Mouse (Mus musculus) neural tube, embryonic 14.5 days (tissue): Measurements from ENCODE around the gene Mrc2. TPM values are rescaled to one million over a fixed set of nuclear protein-coding genes. Genes with fewer than 3 reads are reported as not detected.
A peak's percentile ranks its signal among the peaks of the same experiment; 100 is the strongest.

ENCODE experiments used
- ATAC-seq: fragments of 200-750 bp; cut with Nextera tagmentation; 2 replicates; pipeline ENCODE4 v1.8.0; 2017; ENCODE audit warnings: low read depth, mild to moderate bottlenecking, moderate TSS enrichment, moderate library complexity
- H3K27ac ChIP-seq: fragments of 300-500 bp; sonication (generic); 2 replicates; pipeline ENCODE4 v1.5.1; 2014; ENCODE audit warnings: low read depth, mild to moderate bottlenecking, control low read depth, low read length, moderate library complexity, mixed read lengths
- H3K27me3 ChIP-seq: fragments of 300-500 bp; sonication (generic); 2 replicates; pipeline ENCODE4 v1.6.1; 2014; ENCODE audit warnings: low read length; ENCODE audit not compliant: control insufficient read depth, insufficient read depth
- H3K36me3 ChIP-seq: fragments of 300-500 bp; sonication (generic); 2 replicates; pipeline ENCODE4 v1.6.1; 2014; ENCODE audit warnings: low read length, mixed read lengths; ENCODE audit not compliant: control insufficient read depth, insufficient read depth
- H3K4me1 ChIP-seq: fragments of 300-500 bp; sonication (generic); 2 replicates; pipeline ENCODE4 v1.6.1; 2014; ENCODE audit warnings: low read length; ENCODE audit not compliant: control insufficient read depth, insufficient read depth
- H3K4me2 ChIP-seq: fragments of 300-500 bp; sonication (generic); 2 replicates; pipeline ENCODE4 v1.6.1; 2014; ENCODE audit warnings: mild to moderate bottlenecking, low read depth, low read length, control low read depth
- H3K4me3 ChIP-seq: fragments of 300-500 bp; sonication (generic); 2 replicates; pipeline ENCODE4 v1.5.1; 2014; ENCODE audit warnings: low read depth, low read length, control low read depth, mixed read lengths
- H3K9ac ChIP-seq: fragments of 300-500 bp; sonication (generic); replicated peaks from 2 replicates; pipeline ENCODE4 v1.6.1; 2014; ENCODE audit warnings: low read depth, mild to moderate bottlenecking, control low read depth, low read length, mixed read lengths
- H3K9me3 ChIP-seq: fragments of 300-500 bp; sonication (generic); 2 replicates; pipeline ENCODE4 v1.6.1; 2016; ENCODE audit warnings: low read length; ENCODE audit not compliant: control insufficient read depth
- WGBS: fragments of 180-500 bp; shearing (Covaris S2); extraction: QIAGEN DNeasy Blood & Tissue Kit; methylation state at CpG from one replicate; pipeline ENCODE4 v1.1.7; 2014; 5-methylcytosine and 5-hydroxymethylcytosine counted together
- polyA plus RNA-seq: library from polyadenylated mRNA; unstranded; fragments of >200 nt; fragmentation: Nextera tagmentation; extraction: Ambion mirVana; gene quantifications from 2 replicates; pipeline ENCODE4 v1.2.1, GENCODE M21; 2014

Mrc2 gene
- polyA plus RNA-seq, 1 experiment from 2014 or later = 1.8 TPM

GRCm38 (mm10) chr11:105365611-105366010 lies 73.2 kb downstream of the Mrc2 start:
- H3K36me3 ChIP-seq = no peaks in the 10 kb centered on the region
- ATAC-seq = no peak
- no peaks in the 10 kb centered on the region for H3K27me3 ChIP-seq
- H3K4me2 ChIP-seq = no peak overlapping the region
- WGBS = 78% methylated on average over 3 of the region's 3 CpGs
- H3K27ac ChIP-seq = peak overlapping the region; percentile 83; the same call in 1 of the 2 replicates
- no peak overlapping the region for H3K4me3 ChIP-seq
- no peak overlapping the region; the same call in 1 of the 2 replicates for H3K9ac ChIP-seq
- H3K4me1 ChIP-seq = peaks cover 21% of the 10 kb centered on the region
- no peaks in the 10 kb centered on the region for H3K9me3 ChIP-seq

GRCm38 (mm10) chr11:105366051-105366450 lies 73.6 kb downstream of the Mrc2 start:
- H3K27me3 ChIP-seq = no peaks in the 10 kb centered on the region
- no peak for ATAC-seq
- H3K27ac ChIP-seq = no peak overlapping the region
- H3K4me3 ChIP-seq = no peak overlapping the region
- no peaks in the 10 kb centered on the region for H3K36me3 ChIP-seq
- no peak overlapping the region for H3K4me2 ChIP-seq
- WGBS = 90% methylated on average over 3 of the region's 4 CpGs
- H3K9ac ChIP-seq = no peak overlapping the region
- H3K9me3 ChIP-seq = no peaks in the 10 kb centered on the region
- H3K4me1 ChIP-seq = peaks cover 21% of the 10 kb centered on the region

GRCm38 (mm10) chr11:105367163-105367562 lies 74.7 kb downstream of the Mrc2 start:
- no peak overlapping the region for H3K4me3 ChIP-seq
- no peak overlapping the region for H3K4me2 ChIP-seq
- H3K27me3 ChIP-seq = no peaks in the 10 kb centered on the region
- no peaks in the 10 kb centered on the region for H3K36me3 ChIP-seq
- no peaks in the 10 kb centered on the region for H3K9me3 ChIP-seq
- H3K27ac ChIP-seq = no peak overlapping the region
- 93% methylated on average over 3 of the region's 3 CpGs for WGBS
- H3K9ac ChIP-seq = no peak overlapping the region
- H3K4me1 ChIP-seq = peaks cover 21% of the 10 kb centered on the region
- no peak for ATAC-seq

- Histone ChIP-seq H3K27me3 (no peaks in the 10 kb centered on the region), H3K4me1 (peaks cover 19% of the 10 kb centered on the region), H3K9ac (no peak overlapping the region), H3K4me2 (no peak overlapping the region), H3K4me3 (no peak overlapping the region), H3K27ac (no peak overlapping the region), H3K36me3 (no peaks in the 10 kb centered on the region), H3K9me3 (no peaks in the 10 kb centered on the region)
- ATAC-seq = no peak
- WGBS = 89% methylated on average over 5 of the region's 5 CpGs
Measured at GRCm38 (mm10) chr11:105368833-105369232, 76.4 kb downstream of the Mrc2 start.

GRCm38 (mm10) chr11:105369526-105370386 lies 77.3 kb downstream of the Mrc2 start:
- Histone ChIP-seq H3K4me2 (no peak overlapping the region), H3K27me3 (no peaks in the 10 kb centered on the region), H3K9me3 (no peaks in the 10 kb centered on the region), H3K4me3 (no peak overlapping the region), H3K9ac (no peak overlapping the region), H3K4me1 (peaks cover 10% of the 10 kb centered on the region), H3K36me3 (no peaks in the 10 kb centered on the region), H3K27ac (no peak overlapping the region)
- ATAC-seq = no peak
- 90% methylated on average over 13 of the region's 13 CpGs for WGBS

GRCm38 (mm10) chr11:105371818-105372217 lies 79.4 kb downstream of the Mrc2 start:
- 85% methylated on average over 9 of the region's 9 CpGs for WGBS
- Histone ChIP-seq H3K27me3 (no peaks in the 10 kb centered on the region), H3K27ac (no peak overlapping the region), H3K36me3 (no peaks in the 10 kb centered on the region), H3K4me2 (no peak overlapping the region), H3K4me3 (no peak overlapping the region), H3K9ac (no peak overlapping the region), H3K4me1 (no peaks in the 10 kb centered on the region), H3K9me3 (no peaks in the 10 kb centered on the region)
- ATAC-seq = no peak

GRCm38 (mm10) chr11:105373881-105374280 lies 81.4 kb downstream of the Mrc2 start:
- H3K9ac ChIP-seq = no peak overlapping the region
- H3K4me1 ChIP-seq = no peaks in the 10 kb centered on the region
- H3K4me2 ChIP-seq = no peak overlapping the region
- H3K9me3 ChIP-seq = no peaks in the 10 kb centered on the region
- H3K4me3 ChIP-seq = no peak overlapping the region
- ATAC-seq = no peak
- WGBS = 80% methylated on average over 8 of the region's 8 CpGs
- no peaks in the 10 kb centered on the region for H3K27me3 ChIP-seq
- no peaks in the 10 kb centered on the region for H3K36me3 ChIP-seq
- no peak overlapping the region for H3K27ac ChIP-seq

- Histone ChIP-seq H3K36me3 (no peaks in the 10 kb centered on the region), H3K9me3 (no peaks in the 10 kb centered on the region), H3K27ac (no peak overlapping the region), H3K4me3 (no peak overlapping the region), H3K27me3 (no peaks in the 10 kb centered on the region), H3K4me1 (no peaks in the 10 kb centered on the region), H3K4me2 (no peak overlapping the region), H3K9ac (no peak overlapping the region)
- ATAC-seq = no peak
- WGBS = 47% methylated on average over 10 of the region's 10 CpGs
Measured at GRCm38 (mm10) chr11:105374526-105375175, 82.2 kb downstream of the Mrc2 start.

GRCm38 (mm10) chr11:105375821-105376235 lies 83.4 kb downstream of the Mrc2 start:
- Histone ChIP-seq H3K4me2 (no peak overlapping the region), H3K9me3 (no peaks in the 10 kb centered on the region), H3K4me1 (no peaks in the 10 kb centered on the region), H3K27ac (no peak overlapping the region), H3K9ac (no peak overlapping the region), H3K36me3 (no peaks in the 10 kb centered on the region), H3K4me3 (no peak overlapping the region), H3K27me3 (no peaks in the 10 kb centered on the region)
- WGBS = 85% methylated on average over 1 of the region's 1 CpGs
- no peak for ATAC-seq
